Mouse (Mus musculus): ENCODE data around the gene Sdhd.

The Sdhd gene

GRCm38 (mm10) chr9:50585145-50585818 is 18.3 kb downstream of the Sdhd start:
- DNase-seq = no peak

DNA sequence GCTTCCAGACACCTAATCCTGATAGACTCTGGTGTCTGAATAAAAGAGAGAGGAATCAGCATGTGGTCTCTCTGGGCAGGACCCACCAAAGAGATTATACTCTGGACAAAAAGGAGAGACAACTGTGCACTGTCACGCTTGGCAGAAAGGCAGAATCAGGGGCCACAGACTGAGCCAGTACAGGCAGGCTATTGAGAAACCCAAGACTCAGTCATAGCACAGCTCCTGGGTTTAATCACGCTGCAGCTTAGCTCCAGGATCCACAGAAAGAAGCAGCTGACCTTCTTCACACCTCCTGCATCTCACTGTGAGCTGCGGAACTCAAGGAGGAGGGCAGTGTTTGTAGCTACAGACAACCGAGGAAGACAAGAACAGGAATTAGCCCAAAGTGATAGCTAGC is 23.2 kb downstream of the Sdhd start:
- DNase-seq = no peak

DNA sequence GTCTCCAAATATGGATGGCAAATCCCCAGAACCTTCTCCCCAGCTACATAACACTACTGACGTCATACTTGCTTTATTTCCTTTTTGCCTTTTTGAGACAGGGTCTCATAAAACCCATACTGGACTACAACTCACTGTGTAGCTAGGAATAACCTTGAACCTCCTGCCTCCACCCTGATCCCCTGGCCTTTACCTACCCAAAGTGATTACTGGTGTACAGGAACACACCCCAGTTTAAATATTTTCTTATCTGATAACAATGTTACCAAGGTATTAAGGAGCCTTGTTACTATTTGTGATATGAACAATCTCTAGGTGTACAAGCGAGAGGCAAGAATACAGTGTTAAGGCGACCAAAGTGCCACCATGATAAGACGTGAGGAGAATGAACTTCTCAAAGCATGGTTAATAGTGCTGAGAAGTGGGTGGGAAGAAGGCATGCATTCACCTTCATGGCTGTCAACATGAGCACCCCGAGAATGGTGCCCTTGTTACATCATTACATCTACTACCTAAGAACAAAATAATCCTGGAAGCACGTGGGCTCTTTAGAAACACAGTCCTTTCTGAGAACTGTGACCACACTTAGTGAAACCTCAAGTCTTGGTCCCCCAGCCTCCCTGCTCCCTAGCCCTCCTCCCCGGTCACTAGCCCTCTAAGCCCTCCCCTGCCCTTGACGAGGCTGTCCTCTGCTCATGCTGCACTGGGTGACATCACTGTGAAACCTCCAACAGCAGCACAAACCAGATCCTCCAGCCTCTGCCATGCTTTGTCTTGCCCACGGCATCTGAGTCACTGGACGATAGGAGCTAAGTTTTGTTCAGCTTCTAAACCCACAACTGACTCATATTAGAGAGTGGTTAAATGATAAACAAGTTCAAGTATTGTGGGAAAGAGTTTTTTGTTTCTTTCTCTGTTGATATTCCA is 33.8 kb downstream of the Sdhd start:
- DNase-seq = no peak

GRCm38 (mm10) chr9:50567881-50568280 is 35.7 kb downstream of the Sdhd start:
- DNase-seq = no peak

DNA sequence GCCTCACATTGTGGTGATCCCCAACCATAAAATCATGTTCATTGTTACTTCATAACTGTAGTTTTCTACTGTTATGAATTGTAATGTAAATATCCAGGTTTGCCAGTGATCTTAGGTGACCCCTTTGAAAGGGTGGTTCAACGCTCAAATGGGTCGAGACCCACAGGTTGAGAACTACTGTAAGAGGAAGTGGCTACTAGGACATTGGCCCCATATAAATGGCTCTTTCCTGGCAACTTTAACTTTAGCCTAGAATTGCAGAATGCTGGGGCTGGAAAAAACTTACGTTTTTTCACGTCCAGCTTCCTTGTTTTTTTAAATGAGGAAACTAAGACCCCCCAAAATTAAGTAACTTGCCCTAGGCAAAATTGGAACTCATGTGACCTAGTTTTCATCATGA is 36.2 kb downstream of the Sdhd start:
- no peak for DNase-seq

- DNase-seq = no peak
Measured at GRCm38 (mm10) chr9:50565940-50566339, 37.7 kb downstream of the Sdhd start.

DNA sequence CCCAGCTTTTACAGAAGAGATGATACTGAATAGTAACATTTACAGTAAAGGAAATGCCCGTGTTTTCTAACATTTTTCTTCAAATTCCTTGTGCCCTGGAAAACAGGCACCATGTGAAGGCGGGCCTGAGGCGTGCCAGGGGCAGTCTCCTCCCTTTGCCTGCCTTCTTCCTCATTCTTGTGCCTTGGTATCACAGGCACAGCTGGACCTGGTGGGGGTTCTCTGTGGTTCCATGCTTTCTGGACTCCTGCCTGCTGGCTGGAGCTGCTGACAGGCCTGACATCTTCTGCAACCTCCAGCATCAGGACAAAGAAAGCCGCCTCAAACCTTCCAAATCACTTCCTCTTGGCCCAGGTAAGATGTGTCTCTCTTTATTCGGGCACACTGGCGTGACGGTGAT is 38.4 kb downstream of the Sdhd start:
- DNase-seq = peak in 1 of 2 experiments; percentile 14

DNA sequence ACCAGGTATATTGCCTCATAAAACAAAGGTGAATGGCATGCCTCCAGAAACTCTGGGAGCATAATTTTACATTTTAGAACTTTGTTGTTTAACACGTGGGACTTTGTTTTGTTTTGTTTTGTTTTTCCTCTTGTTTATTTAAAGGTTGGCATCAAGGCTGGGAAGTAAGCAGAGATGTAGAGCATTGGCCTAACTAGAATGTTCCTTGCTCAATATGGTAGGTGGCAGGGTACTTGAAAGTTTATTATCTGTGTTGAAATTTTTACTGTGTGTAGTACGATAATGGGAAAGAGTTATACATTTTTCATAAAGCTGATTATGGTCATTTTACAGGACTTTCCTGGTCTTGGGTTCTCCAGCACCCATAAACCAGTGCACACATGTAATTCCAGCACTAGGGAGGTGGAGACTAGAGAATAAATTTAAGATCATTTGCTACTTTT is 41.7 kb downstream of the Sdhd start:
- DNase-seq = no peak

- no peak for DNase-seq
Measured at GRCm38 (mm10) chr9:50561145-50561917, 42.3 kb downstream of the Sdhd start, which contains the start of gene Tex12. Gene Tex12 (minus strand): TSS chr9:50561325.

DNA sequence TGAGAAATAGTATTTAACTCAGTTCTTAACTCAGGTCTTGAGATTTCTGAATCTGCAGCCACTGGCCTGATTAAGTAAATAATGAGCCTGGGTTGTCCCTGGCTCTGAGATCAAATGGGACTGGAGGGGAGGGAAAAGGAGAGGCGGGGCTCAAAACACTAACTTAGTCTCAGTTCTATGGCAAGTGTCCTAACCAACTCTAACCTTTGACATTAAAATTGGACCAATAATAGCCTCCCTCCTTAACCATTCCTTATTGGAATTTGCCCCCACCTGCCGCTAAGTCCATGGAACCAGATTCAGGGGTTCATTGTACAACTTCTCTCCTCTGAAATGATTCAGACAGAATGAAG is 48.5 kb downstream of the Sdhd start, which contains the start of gene Bco2:
Gene Bco2 (minus strand): TSS at position 88 of the 353 bp plus-strand sequence.
- DNase-seq = no peak

GRCm38 (mm10) chr9:50554241-50555093 is 49.1 kb downstream of the Sdhd start, which contains the start of gene Il18:
Gene Il18 (plus strand): TSS chr9:50554827.
- peak; percentile 6 to 24 for DNase-seq

- no peak for DNase-seq
Measured at GRCm38 (mm10) chr9:50553547-50553946, 50.1 kb downstream of the Sdhd start.

GRCm38 (mm10) chr9:50552206-50552605 is 51.4 kb downstream of the Sdhd start:
- no peak for DNase-seq

DNA sequence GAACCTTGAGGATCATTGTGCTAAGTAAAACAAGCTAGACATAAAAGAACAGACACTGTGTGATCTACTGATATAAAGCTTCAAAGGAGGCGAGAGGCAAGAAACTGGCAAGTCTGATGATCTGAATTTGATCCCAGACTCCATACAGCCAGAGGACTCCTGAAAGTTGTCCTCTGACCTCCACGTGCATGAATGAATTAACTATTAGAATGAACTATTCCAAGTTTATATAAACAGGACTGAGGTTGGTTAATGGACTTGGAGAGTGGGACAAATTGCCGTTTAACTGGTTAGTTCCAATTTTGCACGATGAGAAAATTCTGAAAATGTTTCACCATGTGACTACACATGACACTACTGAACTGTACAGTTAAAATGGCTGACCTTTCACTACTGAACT is 54.7 kb downstream of the Sdhd start:
- no peak for DNase-seq

DNA sequence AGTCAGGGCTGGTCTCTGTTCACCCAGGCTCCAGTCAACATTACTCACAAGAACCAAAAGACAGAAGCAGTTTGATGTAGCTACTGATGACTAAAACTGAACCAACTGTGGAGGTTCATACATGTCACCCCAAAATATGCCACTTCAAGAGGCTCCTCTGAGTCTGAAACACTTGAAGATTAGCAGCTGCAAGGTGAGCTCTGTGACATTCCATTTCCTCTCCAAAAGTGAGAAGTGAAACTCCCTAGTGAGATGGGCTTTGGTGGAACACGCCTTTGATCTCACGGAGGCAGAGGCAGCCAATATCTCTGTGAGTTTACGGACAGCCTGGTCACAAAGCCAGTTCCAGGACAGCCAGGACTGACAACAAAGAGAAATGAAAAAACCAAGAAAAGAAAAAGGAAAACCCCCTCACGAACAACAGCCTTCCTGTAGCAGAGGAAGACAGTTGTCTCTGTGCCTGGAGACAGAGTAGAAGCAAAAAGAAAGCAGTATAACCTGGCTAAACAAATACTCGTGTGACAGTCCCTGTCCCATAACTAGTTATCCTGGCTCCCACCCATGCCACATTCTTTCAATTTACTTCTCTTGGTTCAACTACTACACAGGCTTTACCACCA is 55.6 kb downstream of the Sdhd start:
- DNase-seq = no peak
